Mouse (Mus musculus) hindbrain, postnatal 0 days (tissue): ENCODE results near the gene Rab26. TPM values are rescaled to one million over a fixed set of nuclear protein-coding genes. Genes with fewer than 3 reads are reported as not detected.
A peak's percentile ranks its signal among the peaks of the same experiment; 100 is the strongest.

ENCODE experiments used
- ATAC-seq: fragments of 200-750 bp; cut with Nextera tagmentation; 2 replicates; pipeline ENCODE4 v1.8.0; 2017; ENCODE audit warnings: mild to moderate bottlenecking, moderate TSS enrichment, moderate library complexity
- DNase-seq: peaks from one replicate; pipeline ENCODE4 v3.0.0-alpha.2; 2015; ENCODE audit warnings: low spot score
- H3K27ac ChIP-seq: fragments of 300-500 bp; sonication (generic); 2 replicates; pipeline ENCODE4 v1.5.1; 2014; ENCODE audit warnings: mild to moderate bottlenecking
- H3K27me3 ChIP-seq: fragments of 300-500 bp; sonication (generic); 2 replicates; pipeline ENCODE4 v1.6.1; 2014; ENCODE audit warnings: low read length, mixed read lengths; ENCODE audit not compliant: insufficient read depth
- H3K36me3 ChIP-seq: fragments of 300-500 bp; sonication (generic); 2 replicates; pipeline ENCODE4 v1.6.1; 2014; ENCODE audit warnings: low read length, mixed read lengths; ENCODE audit not compliant: insufficient read depth
- H3K4me1 ChIP-seq: fragments of 300-500 bp; sonication (generic); 2 replicates; pipeline ENCODE4 v1.6.1; 2014; ENCODE audit warnings: antibody characterized with exemption, low read length, mixed read lengths; ENCODE audit not compliant: insufficient read depth
- H3K4me2 ChIP-seq: fragments of 300-500 bp; sonication (generic); 2 replicates; pipeline ENCODE4 v1.6.1; 2014; ENCODE audit warnings: low read depth, mild to moderate bottlenecking, low read length, moderate library complexity, mixed read lengths
- H3K4me3 ChIP-seq: fragments of 300-500 bp; sonication (generic); 2 replicates; pipeline ENCODE4 v1.5.1; 2014; ENCODE audit warnings: low read length
- H3K9ac ChIP-seq: fragments of 300-500 bp; sonication (generic); replicated peaks from 2 replicates; pipeline ENCODE4 v1.6.1; 2014; ENCODE audit warnings: mild to moderate bottlenecking, low read length, moderate library complexity, mixed read lengths
- H3K9me3 ChIP-seq: fragments of 300-500 bp; sonication (generic); 2 replicates; pipeline ENCODE4 v1.6.1; 2016; ENCODE audit warnings: low read length, mixed read lengths
- CTCF ChIP-seq: IDR thresholded peaks from 2 replicates; pipeline ENCODE4 v1.5.1; 2016; ENCODE audit warnings: antibody characterized with exemption, control low read depth, low read depth
- WGBS: fragments of 180-500 bp; shearing (Covaris S2); extraction: QIAGEN DNeasy Blood & Tissue Kit; methylation state at CpG from one replicate; pipeline ENCODE4 v1.1.7; 2014; 5-methylcytosine and 5-hydroxymethylcytosine counted together
- polyA plus RNA-seq: library from polyadenylated mRNA; unstranded; fragments of >200 nt; fragmentation: Nextera tagmentation; extraction: Ambion mirVana; gene quantifications from 2 replicates; pipeline ENCODE4 v1.2.1, GENCODE M21; 2015
- total RNA-seq: library from RNA; depleted of rRNA; stranded (reverse); fragments of >200 nt; gene quantifications from 2 replicates; pipeline ENCODE4 v1.2.3, GENCODE M21; 2014

Rab26 gene
- total and polyA plus RNA-seq, 2 experiments from 2014 or later: 4.0 to 10.6 TPM

GRCm38 (mm10) chr17:24494627-24495335, 39.2 kb downstream of the Rab26 start:
- Histone ChIP-seq H3K27me3 (no peaks in the 10 kb centered on the region), H3K4me1 (peaks cover 8% of the 10 kb centered on the region; the same call in 1 of the 2 replicates), H3K9ac (no peak overlapping the region), H3K27ac (peak overlapping the region; percentile 65), H3K36me3 (peaks cover 37% of the 10 kb centered on the region), H3K9me3 (no peaks in the 10 kb centered on the region), H3K4me3 (no peak overlapping the region), H3K4me2 (no peak overlapping the region)
- ATAC-seq: peak; percentile 77
- peak; percentile 78 for DNase-seq
- peak; percentile 70 for TF ChIP-seq CTCF
- 29% methylated on average over 2 of the region's 2 CpGs for WGBS

- H3K9me3 ChIP-seq: no peaks in the 10 kb centered on the region
- H3K27me3 ChIP-seq: no peaks in the 10 kb centered on the region
- peak; percentile 57 for DNase-seq
- 60% methylated on average over 4 of the region's 4 CpGs for WGBS
- no peak for TF ChIP-seq CTCF
- peak overlapping the region; percentile 97; the same call in 1 of the 2 replicates for H3K27ac ChIP-seq
- H3K9ac ChIP-seq: peak overlapping the region; percentile 96; the same call in 1 of the 2 replicates
- H3K36me3 ChIP-seq: no peaks in the 10 kb centered on the region
- H3K4me1 ChIP-seq: peaks cover 16% of the 10 kb centered on the region
- ATAC-seq: no peak
- peak overlapping the region; percentile 70 for H3K4me2 ChIP-seq
- H3K4me3 ChIP-seq: peak overlapping the region; percentile 96
These were observed 43.6 kb downstream of the Rab26 start for GRCm38 (mm10) chr17:24490399-24490798.

- WGBS: 12% methylated on average over 19 of the region's 19 CpGs
- ATAC-seq (peak; percentile 50), DNase-seq (peak; percentile 50)
- Histone ChIP-seq H3K9ac (peak overlapping the region; percentile 96), H3K4me1 (peaks cover 18% of the 10 kb centered on the region), H3K9me3 (no peaks in the 10 kb centered on the region), H3K4me2 (peak overlapping the region; percentile 70), H3K4me3 (peak overlapping the region; percentile 96), H3K27me3 (no peaks in the 10 kb centered on the region), H3K36me3 (no peaks in the 10 kb centered on the region), H3K27ac (peak overlapping the region; percentile 97)
- TF ChIP-seq CTCF: no peak
These were observed 44.6 kb downstream of the Rab26 start for GRCm38 (mm10) chr17:24489265-24490030.

- Histone ChIP-seq H3K4me3 (peak overlapping the region; percentile 96), H3K27ac (peak overlapping the region; percentile 97), H3K27me3 (no peaks in the 10 kb centered on the region), H3K9ac (peak overlapping the region; percentile 96), H3K9me3 (no peaks in the 10 kb centered on the region), H3K4me1 (peaks cover 18% of the 10 kb centered on the region), H3K36me3 (no peaks in the 10 kb centered on the region), H3K4me2 (peak overlapping the region; percentile 70)
- DNase-seq (peak; percentile 66), ATAC-seq (peak; percentile 68)
- WGBS: under 1% methylated on average over 55 of the region's 81 CpGs
- no peak for TF ChIP-seq CTCF
These were observed 45.2 kb downstream of the Rab26 start for GRCm38 (mm10) chr17:24488662-24489264.

- H3K9me3 ChIP-seq: no peaks in the 10 kb centered on the region
- H3K4me1 ChIP-seq: peaks cover 18% of the 10 kb centered on the region
- no peak for TF ChIP-seq CTCF
- H3K4me3 ChIP-seq: peak within 1 kb of the TSS; percentile 96
- H3K27ac ChIP-seq: peak within 1 kb of the TSS; percentile 97
- H3K4me2 ChIP-seq: peak within 1 kb of the TSS; percentile 70
- ATAC-seq: peak; percentile 68
- peak; percentile 82 for DNase-seq
- no peaks in the 10 kb centered on the region for H3K36me3 ChIP-seq
- H3K27me3 ChIP-seq: no peaks in the 10 kb centered on the region
- WGBS: 1% methylated on average over 45 of the region's 45 CpGs
- H3K9ac ChIP-seq: peak within 1 kb of the TSS; percentile 96
These were observed 45.8 kb downstream of the Rab26 start, which contains the start of gene Caskin1 for GRCm38 (mm10) chr17:24488186-24488661. TSS of gene Caskin1 (plus strand) at chr17:24488601.

- no peak for ATAC-seq
- WGBS: 45% methylated on average over 11 of the region's 11 CpGs
- H3K36me3 ChIP-seq: no peaks in the 10 kb centered on the region
- no peak for TF ChIP-seq CTCF
- no peak overlapping the region; the same call in 1 of the 2 replicates for H3K9ac ChIP-seq
- no peaks in the 10 kb centered on the region for H3K27me3 ChIP-seq
- H3K27ac ChIP-seq: peak overlapping the region; percentile 60; the same call in 1 of the 2 replicates
- no peaks in the 10 kb centered on the region for H3K9me3 ChIP-seq
- peak; percentile 73 for DNase-seq
- H3K4me2 ChIP-seq: no peak overlapping the region
- H3K4me1 ChIP-seq: peaks cover 18% of the 10 kb centered on the region
- no peak overlapping the region for H3K4me3 ChIP-seq
These were observed 48.7 kb downstream of the Rab26 start for GRCm38 (mm10) chr17:24485090-24485860.
